Mouse (Mus musculus): ENCODE measurements around the gene Fam43b. TPM values are rescaled to one million over a fixed set of nuclear protein-coding genes. Genes with fewer than 3 reads are reported as not detected.

Gene Fam43b
- polyA plus RNA-seq, 1 experiment from 2014 or later, result not detected

DNA sequence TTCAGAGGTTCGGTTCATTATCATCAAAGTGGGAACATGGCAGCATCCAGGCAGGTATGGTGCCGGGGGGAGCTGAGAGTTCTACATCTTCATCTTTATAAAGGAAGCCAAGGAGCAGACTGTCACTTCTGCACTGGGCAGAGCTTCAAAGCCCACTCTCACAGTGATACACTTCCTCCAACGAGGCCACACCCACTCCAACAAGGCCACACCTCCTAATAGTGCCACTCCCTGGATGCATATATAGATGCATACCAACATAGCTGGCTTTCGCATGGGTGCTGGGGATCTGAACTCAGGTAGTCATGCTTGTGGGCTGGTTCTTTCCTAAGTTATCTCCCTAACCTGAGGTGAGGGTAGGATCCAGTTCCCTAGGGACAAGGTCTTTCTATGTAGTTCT lies 21.6 kb upstream of the Fam43b start:
- WGBS, result 83% methylated on average over 4 of the region's 4 CpGs
- Histone ChIP-seq H3K4me1 (replicated peaks) (no peaks in the 10 kb centered on the region), H3K9me3 (no peaks in the 10 kb centered on the region), H3K27me3 (peaks cover 71% of the 10 kb centered on the region), H3K36me3 (no peaks in the 10 kb centered on the region), H3K9ac (replicated peaks) (no peak overlapping the region), H3K27ac (no peak overlapping the region), H3K4me2 (no peak overlapping the region), H3K4me3 (replicated peaks) (no peak overlapping the region)
- ATAC-seq (ENCODE audit: insufficient number of reproducible peaks, insufficient read depth, low FRiP score, low TSS enrichment, low read depth), result no peak

DNA sequence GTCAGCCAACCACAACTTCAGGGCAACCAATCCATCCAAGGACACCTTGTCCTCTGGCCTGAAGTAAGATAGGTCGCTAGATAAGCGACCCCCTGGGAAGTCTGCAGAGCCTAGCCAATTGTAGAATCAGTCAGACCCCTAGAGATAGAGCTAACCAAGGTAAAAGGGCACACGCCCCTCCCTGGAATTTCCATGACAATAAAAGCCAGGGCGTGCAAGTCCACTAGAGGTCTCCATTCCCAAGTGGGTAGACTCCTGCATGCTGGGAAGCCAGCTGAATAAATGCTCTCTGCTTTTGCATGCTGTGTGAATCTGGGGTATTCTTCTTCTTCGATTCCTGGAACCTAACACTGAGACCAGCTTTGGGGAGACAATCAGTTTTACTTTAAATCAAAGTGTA lies 20.1 kb upstream of the Fam43b start:
- no peak for ATAC-seq (ENCODE audit: insufficient number of reproducible peaks, insufficient read depth, low FRiP score, low TSS enrichment, low read depth)
- Histone ChIP-seq H3K27ac (no peak overlapping the region), H3K27me3 (peaks cover 81% of the 10 kb centered on the region), H3K4me3 (replicated peaks) (no peak overlapping the region), H3K36me3 (no peaks in the 10 kb centered on the region), H3K4me2 (no peak overlapping the region), H3K4me1 (replicated peaks) (no peaks in the 10 kb centered on the region), H3K9me3 (no peaks in the 10 kb centered on the region), H3K9ac (replicated peaks) (no peak overlapping the region)
- 58% methylated on average over 5 of the region's 5 CpGs for WGBS

DNA sequence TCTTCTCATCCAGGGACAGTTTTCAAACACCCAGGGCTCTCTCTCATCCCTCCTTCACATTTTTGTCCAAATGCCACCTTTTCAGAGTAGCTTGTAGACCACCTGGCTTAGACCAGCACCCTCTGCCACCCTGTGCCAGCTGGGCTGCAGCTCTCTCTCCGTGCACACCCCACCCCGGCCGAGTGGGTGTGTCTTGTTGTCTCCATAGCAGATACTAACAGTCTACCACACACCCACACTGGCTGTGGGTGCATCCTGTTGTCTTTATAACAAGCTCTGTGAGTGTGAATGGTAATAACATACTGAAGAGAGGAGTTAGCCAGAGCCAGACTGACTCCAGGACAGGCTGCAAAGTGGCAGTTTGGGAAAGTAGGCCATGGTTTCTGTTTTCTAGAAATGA lies 19.7 kb upstream of the Fam43b start:
- Histone ChIP-seq H3K27ac (no peak overlapping the region), H3K4me2 (no peak overlapping the region), H3K36me3 (no peaks in the 10 kb centered on the region), H3K27me3 (peaks cover 82% of the 10 kb centered on the region), H3K4me3 (replicated peaks) (no peak overlapping the region), H3K9me3 (no peaks in the 10 kb centered on the region), H3K4me1 (replicated peaks) (no peaks in the 10 kb centered on the region), H3K9ac (replicated peaks) (no peak overlapping the region)
- 79% methylated on average over 3 of the region's 3 CpGs for WGBS
- no peak for ATAC-seq (ENCODE audit: insufficient number of reproducible peaks, insufficient read depth, low FRiP score, low TSS enrichment, low read depth)

- ATAC-seq (ENCODE audit: insufficient number of reproducible peaks, insufficient read depth, low FRiP score, low TSS enrichment, low read depth), result no peak
- Histone ChIP-seq H3K27me3 (peaks cover 80% of the 10 kb centered on the region), H3K36me3 (no peaks in the 10 kb centered on the region), H3K4me2 (no peak overlapping the region), H3K4me1 (replicated peaks) (no peaks in the 10 kb centered on the region), H3K27ac (no peak overlapping the region), H3K9me3 (no peaks in the 10 kb centered on the region), H3K4me3 (replicated peaks) (no peak overlapping the region), H3K9ac (replicated peaks) (no peak overlapping the region)
- WGBS, result 20% methylated on average over 6 of the region's 6 CpGs
These were observed 18.4 kb upstream of the Fam43b start for GRCm38 (mm10) chr4:138414725-138415124.

- H3K4me3 ChIP-seq (replicated peaks), result no peak overlapping the region
- peaks cover 61% of the 10 kb centered on the region for H3K27me3 ChIP-seq
- H3K4me1 ChIP-seq (replicated peaks), result no peaks in the 10 kb centered on the region
- 49% methylated on average over 7 of the region's 7 CpGs for WGBS
- H3K4me2 ChIP-seq, result no peak overlapping the region
- no peak for ATAC-seq (ENCODE audit: insufficient number of reproducible peaks, insufficient read depth, low FRiP score, low TSS enrichment, low read depth)
- H3K9me3 ChIP-seq, result no peaks in the 10 kb centered on the region
- no peak overlapping the region for H3K9ac ChIP-seq (replicated peaks)
- no peak overlapping the region for H3K27ac ChIP-seq
- H3K36me3 ChIP-seq, result no peaks in the 10 kb centered on the region
These were observed 15.3 kb upstream of the Fam43b start for GRCm38 (mm10) chr4:138411504-138412121.

GRCm38 (mm10) chr4:138411011-138411410 lies 14.7 kb upstream of the Fam43b start:
- no peak for ATAC-seq (ENCODE audit: insufficient number of reproducible peaks, insufficient read depth, low FRiP score, low TSS enrichment, low read depth)
- no peak overlapping the region for H3K4me3 ChIP-seq (replicated peaks)

GRCm38 (mm10) chr4:138407479-138408194 lies 11.3 kb upstream of the Fam43b start:
- Histone ChIP-seq H3K4me3 (replicated peaks) (no peak overlapping the region), H3K27me3 (peaks cover 31% of the 10 kb centered on the region), H3K4me2 (no peak overlapping the region), H3K27ac (no peak overlapping the region), H3K9me3 (no peaks in the 10 kb centered on the region), H3K4me1 (replicated peaks) (no peaks in the 10 kb centered on the region), H3K9ac (replicated peaks) (no peak overlapping the region), H3K36me3 (no peaks in the 10 kb centered on the region)
- 83% methylated on average over 12 of the region's 13 CpGs for WGBS
- no peak for ATAC-seq (ENCODE audit: insufficient number of reproducible peaks, insufficient read depth, low FRiP score, low TSS enrichment, low read depth)

More at GRCm38 (mm10) chr4:138411011-138411410, 14.7 kb upstream of the Fam43b start:
- H3K27ac ChIP-seq, result no peak overlapping the region
- H3K9ac ChIP-seq (replicated peaks), result no peak overlapping the region
- H3K4me2 ChIP-seq, result no peak overlapping the region
- H3K9me3 ChIP-seq, result no peaks in the 10 kb centered on the region
- peaks cover 58% of the 10 kb centered on the region for H3K27me3 ChIP-seq
- no peaks in the 10 kb centered on the region for H3K4me1 ChIP-seq (replicated peaks)
- no peaks in the 10 kb centered on the region for H3K36me3 ChIP-seq
- 11% methylated on average over 5 of the region's 5 CpGs for WGBS

GRCm38 (mm10) chr4:138404806-138405205 lies 8.5 kb upstream of the Fam43b start:
- Histone ChIP-seq H3K9ac (replicated peaks) (no peak overlapping the region), H3K27ac (no peak overlapping the region), H3K36me3 (no peaks in the 10 kb centered on the region), H3K4me2 (no peak overlapping the region), H3K27me3 (peaks cover 20% of the 10 kb centered on the region), H3K4me1 (replicated peaks) (no peaks in the 10 kb centered on the region), H3K9me3 (no peaks in the 10 kb centered on the region), H3K4me3 (replicated peaks) (no peak overlapping the region)
- WGBS, result 5% methylated on average over 2 of the region's 2 CpGs
- no peak for ATAC-seq (ENCODE audit: insufficient number of reproducible peaks, insufficient read depth, low FRiP score, low TSS enrichment, low read depth)

DNA sequence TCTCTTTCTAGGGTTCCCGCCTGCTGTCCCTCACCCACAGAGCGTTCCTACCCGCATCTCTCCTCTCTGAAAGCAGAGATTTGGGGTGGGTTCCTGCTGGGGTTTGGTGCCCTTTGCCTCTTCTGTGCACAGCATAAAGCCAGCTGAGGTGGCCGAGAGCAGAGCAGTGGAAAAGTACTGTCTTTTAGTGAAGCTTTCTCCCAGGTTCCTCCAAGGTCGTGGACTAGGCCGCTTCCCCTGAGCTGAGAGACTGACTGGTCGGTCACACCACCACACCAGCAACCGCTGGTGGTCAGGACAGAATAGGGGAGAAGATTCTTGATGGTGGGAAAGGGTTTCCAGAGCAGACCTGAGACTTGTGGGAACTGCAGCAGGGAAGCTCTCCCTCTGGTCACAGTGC lies 383 bp upstream of the Fam43b start:
- H3K27me3 ChIP-seq, result peaks cover 95% of the 10 kb centered on the region
- H3K4me2 ChIP-seq, result peak overlapping the region; percentile 72
- H3K4me1 ChIP-seq (replicated peaks), result peaks cover 20% of the 10 kb centered on the region
- H3K9ac ChIP-seq (replicated peaks), result no peak overlapping the region
- H3K27ac ChIP-seq, result no peak overlapping the region
- peak overlapping the region; percentile 46 for H3K4me3 ChIP-seq (replicated peaks)
- no peak for ATAC-seq (ENCODE audit: insufficient number of reproducible peaks, insufficient read depth, low FRiP score, low TSS enrichment, low read depth)
- 7% methylated on average over 8 of the region's 8 CpGs for WGBS
- no peaks in the 10 kb centered on the region for H3K9me3 ChIP-seq
- H3K36me3 ChIP-seq, result no peaks in the 10 kb centered on the region

DNA sequence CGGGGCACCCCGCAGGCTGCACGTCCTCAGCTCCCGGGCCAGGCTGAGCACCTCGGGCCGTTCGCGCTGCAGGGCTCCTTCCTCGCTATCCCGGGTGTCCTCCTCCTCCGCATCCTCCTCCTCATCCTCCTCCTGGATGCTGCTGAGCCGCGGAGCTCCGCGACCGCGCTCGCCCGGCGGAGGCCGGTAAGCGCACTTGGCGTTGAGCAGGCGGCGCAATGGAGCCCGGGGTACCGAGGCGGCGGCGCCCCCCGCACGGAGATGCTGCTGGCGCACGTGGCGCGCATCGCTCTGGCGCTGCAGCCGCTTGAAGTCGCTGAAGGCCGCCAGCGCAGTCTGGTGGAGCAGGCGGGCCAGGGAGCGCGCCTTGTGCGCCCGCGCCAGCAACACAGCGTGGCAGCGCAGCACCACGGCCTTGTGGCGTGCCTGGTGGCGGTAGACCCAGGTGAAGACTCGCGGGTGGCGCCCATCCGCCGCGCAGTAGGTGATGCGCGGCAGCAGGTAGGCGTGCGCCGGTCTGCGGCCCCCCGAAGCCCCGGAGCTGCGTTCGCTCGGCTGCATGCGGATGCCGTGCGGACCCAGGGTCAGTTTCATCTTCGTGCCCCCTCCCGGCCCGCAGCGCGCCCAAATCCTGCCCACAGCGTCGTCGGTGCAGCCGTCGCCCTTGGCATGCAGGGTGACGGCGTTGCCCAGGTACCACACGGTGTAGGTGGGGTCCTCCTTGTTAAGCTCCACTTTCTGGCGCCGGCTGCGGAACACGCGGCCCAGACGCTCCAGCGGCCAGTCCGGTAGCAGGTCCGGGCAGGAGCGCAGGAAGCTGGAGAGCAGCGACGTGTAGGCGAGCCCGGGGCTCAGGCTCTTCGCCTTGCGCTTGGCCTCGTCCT lies 999 bp downstream of the Fam43b start:
- Histone ChIP-seq H3K4me1 (replicated peaks) (peaks cover 20% of the 10 kb centered on the region), H3K27ac (no peak overlapping the region), H3K4me3 (replicated peaks) (peak overlapping the region; percentile 46), H3K27me3 (peaks cover 97% of the 10 kb centered on the region), H3K9me3 (no peaks in the 10 kb centered on the region), H3K36me3 (no peaks in the 10 kb centered on the region), H3K9ac (replicated peaks) (peak overlapping the region; percentile 27; the same call in 1 of the 2 replicates), H3K4me2 (peak overlapping the region; percentile 72)
- no peak; the same call in 1 of the 2 replicates for ATAC-seq (ENCODE audit: insufficient number of reproducible peaks, insufficient read depth, low FRiP score, low TSS enrichment, low read depth)
- 1% methylated on average over 103 of the region's 103 CpGs for WGBS

DNA sequence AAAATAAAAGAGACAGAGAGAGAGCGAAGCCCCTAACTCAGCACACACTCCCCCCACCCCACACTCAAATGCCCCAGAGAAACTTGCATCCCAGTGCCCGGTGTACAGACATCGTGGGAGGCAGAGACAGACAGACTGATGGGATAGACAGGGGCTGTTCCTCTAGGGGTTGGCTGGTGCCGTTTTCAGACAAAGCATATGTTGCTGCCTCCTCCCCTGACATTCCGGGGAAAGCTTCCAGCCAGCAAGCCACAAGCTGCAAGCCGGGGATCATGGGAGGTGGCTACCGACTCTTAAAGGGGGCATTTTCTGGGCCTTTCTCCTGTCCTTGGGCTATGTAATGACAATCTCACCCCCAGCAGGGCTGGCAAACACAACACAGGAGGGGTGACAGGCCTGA lies 2.6 kb downstream of the Fam43b start:
- H3K9ac ChIP-seq (replicated peaks), result no peak overlapping the region
- WGBS, result 61% methylated on average over 7 of the region's 7 CpGs
- no peak overlapping the region for H3K4me2 ChIP-seq
- peaks cover 20% of the 10 kb centered on the region for H3K4me1 ChIP-seq (replicated peaks)
- H3K9me3 ChIP-seq, result no peaks in the 10 kb centered on the region
- H3K27ac ChIP-seq, result no peak overlapping the region
- ATAC-seq (ENCODE audit: insufficient number of reproducible peaks, insufficient read depth, low FRiP score, low TSS enrichment, low read depth), result no peak
- H3K4me3 ChIP-seq (replicated peaks), result no peak overlapping the region
- peaks cover 85% of the 10 kb centered on the region for H3K27me3 ChIP-seq
- no peaks in the 10 kb centered on the region for H3K36me3 ChIP-seq

Data from limb, embryonic 12.5 days (tissue).